Mouse (Mus musculus): ENCODE data around the gene Tppp3.

GRCm38 (mm10) chr8:105484030-105484368 is 12.7 kb upstream of the Tppp3 start:
- TF ChIP-seq CTCF (IDR thresholded peaks at IDR 0.05; ENCODE audit: low read depth), result no peak
- TF ChIP-seq EP300 (IDR thresholded peaks at IDR 0.05; ENCODE audit: low read depth), result no peak

All from liver, embryonic 14.5 days (tissue).